Mouse (Mus musculus): ENCODE data around the gene Eddm3b. TPM values are rescaled to one million over a fixed set of nuclear protein-coding genes. Genes with fewer than 3 reads are reported as not detected.

The Eddm3b gene
- polyA plus RNA-seq, 1 experiment from 2014 or later: 0.07 TPM

- ATAC-seq (no peak), DNase-seq (no peak)
- no peaks in the 10 kb centered on the region for H3K27me3 ChIP-seq (ENCODE audit: insufficient read depth, low read length)
- H3K9ac ChIP-seq (replicated peaks): no peak overlapping the region
- no peak for TF ChIP-seq EP300 (IDR thresholded peaks at IDR 0.05; ENCODE audit: low read depth)
- no peak for TF ChIP-seq CTCF (IDR thresholded peaks at IDR 0.05; ENCODE audit: low read depth)
- no peak overlapping the region for H3K27ac ChIP-seq (ENCODE audit: low read depth)
- no peaks in the 10 kb centered on the region for H3K9me3 ChIP-seq (ENCODE audit: low read length)
- H3K4me3 ChIP-seq (ENCODE audit: low read depth, low read length): no peak overlapping the region
- H3K4me1 ChIP-seq (ENCODE audit: insufficient read depth): no peaks in the 10 kb centered on the region; the same call in 1 of the 2 replicates
- no peaks in the 10 kb centered on the region for H3K36me3 ChIP-seq (replicated peaks; ENCODE audit: insufficient read depth, low read length)
- H3K4me2 ChIP-seq (ENCODE audit: low read depth, low read length): no peak overlapping the region
- 77% methylated on average over 1 of the region's 1 CpGs for WGBS (ENCODE audit: insufficient replicate concordance)
Observed at GRCm38 (mm10) chr14:51165435-51165834, 51.2 kb downstream of the Eddm3b start.

GRCm38 (mm10) chr14:51166068-51166467 lies 51.8 kb downstream of the Eddm3b start:
- H3K9ac ChIP-seq (replicated peaks): no peak overlapping the region
- DNase-seq (no peak), ATAC-seq (no peak)
- no peak overlapping the region for H3K27ac ChIP-seq (ENCODE audit: low read depth)
- H3K9me3 ChIP-seq (ENCODE audit: low read length): no peaks in the 10 kb centered on the region
- TF ChIP-seq EP300 (IDR thresholded peaks at IDR 0.05; ENCODE audit: low read depth): no peak
- TF ChIP-seq CTCF (IDR thresholded peaks at IDR 0.05; ENCODE audit: low read depth): no peak
- no peak overlapping the region for H3K4me3 ChIP-seq (ENCODE audit: low read depth, low read length)
- H3K27me3 ChIP-seq (ENCODE audit: insufficient read depth, low read length): no peaks in the 10 kb centered on the region
- H3K4me1 ChIP-seq (ENCODE audit: insufficient read depth): no peaks in the 10 kb centered on the region; the same call in 1 of the 2 replicates
- H3K4me2 ChIP-seq (ENCODE audit: low read depth, low read length): no peak overlapping the region
- no peaks in the 10 kb centered on the region for H3K36me3 ChIP-seq (replicated peaks; ENCODE audit: insufficient read depth, low read length)

Other genes with a start within 250 kb of the Eddm3b start
- gene Tep1, start 243.9 kb upstream of the Eddm3b start, polyA plus RNA-seq (2015; fragmentation: Nextera tagmentation; extraction: Ambion mirVana): 6.2 and 6.6 TPM in 2 replicates
- gene Klhl33, start 216.9 kb upstream of the Eddm3b start, polyA plus RNA-seq (2015; fragmentation: Nextera tagmentation; extraction: Ambion mirVana): 0.13 and 0.20 TPM in 2 replicates
- 38.5 and 39.5 TPM in 2 replicates for gene Osgep, start 189.5 kb upstream of the Eddm3b start, polyA plus RNA-seq (2015; fragmentation: Nextera tagmentation; extraction: Ambion mirVana)
- 58.0 and 60.1 TPM in 2 replicates for gene Apex1, start 189.5 kb upstream of the Eddm3b start, polyA plus RNA-seq (2015; fragmentation: Nextera tagmentation; extraction: Ambion mirVana)
- 23.6 and 24.2 TPM in 2 replicates for gene Pip4p1, start 183.6 kb upstream of the Eddm3b start, polyA plus RNA-seq (2015; fragmentation: Nextera tagmentation; extraction: Ambion mirVana)
- gene Pnp, start 183.3 kb upstream of the Eddm3b start, polyA plus RNA-seq (2015; fragmentation: Nextera tagmentation; extraction: Ambion mirVana): 66.4 and 70.4 TPM in 2 replicates
- gene Gm49342, start 169.9 kb upstream of the Eddm3b start, polyA plus RNA-seq (2015; fragmentation: Nextera tagmentation; extraction: Ambion mirVana): not detected in 2 replicates
- gene Pnp2, start 158.4 kb upstream of the Eddm3b start, polyA plus RNA-seq (2015; fragmentation: Nextera tagmentation; extraction: Ambion mirVana): 7.1 and 7.3 TPM in 2 replicates
- not detected in 2 replicates for gene Rnase10, start 106.7 kb upstream of the Eddm3b start, polyA plus RNA-seq (2015; fragmentation: Nextera tagmentation; extraction: Ambion mirVana)
- gene Rnase9, start 72.6 kb upstream of the Eddm3b start, polyA plus RNA-seq (2015; fragmentation: Nextera tagmentation; extraction: Ambion mirVana): not detected in 2 replicates
- not detected in 2 replicates for gene Rnase11, start 64.3 kb upstream of the Eddm3b start, polyA plus RNA-seq (2015; fragmentation: Nextera tagmentation; extraction: Ambion mirVana)
- gene Rnase12, start 56.8 kb upstream of the Eddm3b start, polyA plus RNA-seq (2015; fragmentation: Nextera tagmentation; extraction: Ambion mirVana): 1.3 and 1.6 TPM in 2 replicates
- not detected in 2 replicates for gene Olfr750, start 40.0 kb upstream of the Eddm3b start, polyA plus RNA-seq (2015; fragmentation: Nextera tagmentation; extraction: Ambion mirVana)
- 221 and 337 TPM in 2 replicates for gene Rnase4, start 23.3 kb upstream of the Eddm3b start, polyA plus RNA-seq (2015; fragmentation: Nextera tagmentation; extraction: Ambion mirVana)
- 85.3 and 131 TPM in 2 replicates for gene Ang, start 23.3 kb upstream of the Eddm3b start, polyA plus RNA-seq (2015; fragmentation: Nextera tagmentation; extraction: Ambion mirVana)
- gene Rnase6, start 9.5 kb downstream of the Eddm3b start, polyA plus RNA-seq (2015; fragmentation: Nextera tagmentation; extraction: Ambion mirVana): 6.3 and 7.5 TPM in 2 replicates
- gene Rnase1, start 32.4 kb downstream of the Eddm3b start, polyA plus RNA-seq (2015; fragmentation: Nextera tagmentation; extraction: Ambion mirVana): 0.11 and 2.1 TPM in 2 replicates
- not detected in 2 replicates for gene Rnase2b, start 47.8 kb downstream of the Eddm3b start, polyA plus RNA-seq (2015; fragmentation: Nextera tagmentation; extraction: Ambion mirVana)
- gene Ang2, start 84.7 kb downstream of the Eddm3b start, polyA plus RNA-seq (2015; fragmentation: Nextera tagmentation; extraction: Ambion mirVana): not detected in 2 replicates
- gene Ear14, start 89.0 kb downstream of the Eddm3b start, polyA plus RNA-seq (2015; fragmentation: Nextera tagmentation; extraction: Ambion mirVana): not detected in 2 replicates
- gene Rnase2a, start 141.7 kb downstream of the Eddm3b start, polyA plus RNA-seq (2015; fragmentation: Nextera tagmentation; extraction: Ambion mirVana): not detected in 2 replicates
- not detected in 2 replicates for gene Gm7247, start 247.3 kb downstream of the Eddm3b start, polyA plus RNA-seq (2015; fragmentation: Nextera tagmentation; extraction: Ambion mirVana)

Data from liver, postnatal 0 days (tissue).